Mouse (Mus musculus): ENCODE data around the gene Serpina3k. TPM values are rescaled to one million over a fixed set of nuclear protein-coding genes. Genes with fewer than 3 reads are reported as not detected.
"Not testable (repeated sequence)": the region's sequence is repeated elsewhere in the genome, so short reads cannot be mapped to it uniquely, and the experiment has no call there.

Serpina3k gene
- polyA plus RNA-seq, 1 experiment = not detected

DNA sequence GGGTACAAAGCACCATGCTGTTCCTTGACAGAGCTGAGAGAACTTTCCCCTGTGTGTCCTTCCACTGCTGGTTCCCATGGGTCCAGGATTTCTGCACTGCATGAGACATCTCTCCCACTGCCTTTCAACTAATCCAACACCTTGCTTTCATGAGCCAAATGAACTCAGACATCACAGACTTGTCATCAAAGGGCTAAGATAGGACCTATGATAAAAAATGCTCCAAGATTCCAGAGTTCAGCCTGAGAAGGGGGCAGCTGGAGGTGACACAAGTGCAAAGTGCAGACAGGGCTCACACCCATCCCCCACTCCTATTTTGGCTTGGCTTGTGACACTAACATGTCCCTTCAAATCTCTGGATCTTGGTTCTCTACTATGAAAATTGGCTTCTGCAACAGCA, 50.2 kb downstream of the Serpina3k start:
- no peak overlapping the region for H3K27ac ChIP-seq (ENCODE audit: insufficient read depth, low read depth, low read length)
- no peak overlapping the region for H3K4me3 ChIP-seq (ENCODE audit: insufficient read depth, low read length)
- H3K4me1 ChIP-seq (ENCODE audit: control insufficient read depth, insufficient read depth, low read length) = peaks cover 4% of the 10 kb centered on the region
- TF ChIP-seq POLR2A (IDR thresholded peaks at IDR 0.05; ENCODE audit: borderline replicate concordance, low read depth, low read length) (no peak), CTCF (IDR thresholded peaks at IDR 0.05; ENCODE audit: low read depth, low read length) (no peak)

DNA sequence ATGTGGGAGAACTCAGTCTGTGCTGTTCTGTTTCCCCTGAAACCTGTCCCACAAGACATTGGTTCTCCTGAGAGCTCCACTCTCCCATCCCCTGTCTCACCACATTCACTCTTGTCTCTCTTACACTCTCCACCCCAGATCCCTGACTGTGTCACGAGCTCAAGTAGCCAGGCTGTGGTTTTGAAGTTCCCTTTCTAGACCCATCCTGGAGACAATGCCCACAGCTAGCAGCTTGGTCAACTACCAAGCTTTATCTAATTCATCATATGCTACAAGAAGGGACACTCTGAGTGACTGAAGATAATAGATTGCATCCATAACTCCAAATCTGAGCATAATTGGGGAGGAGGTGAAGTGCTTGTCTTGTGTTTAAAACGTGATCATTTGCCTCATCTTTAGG, 52.8 kb downstream of the Serpina3k start:
- H3K4me3 ChIP-seq (ENCODE audit: insufficient read depth, low read length); H3K27ac ChIP-seq (ENCODE audit: insufficient read depth, low read depth, low read length); H3K4me1 ChIP-seq (ENCODE audit: control insufficient read depth, insufficient read depth, low read length): not testable (repeated sequence)

Other genes with a start within 250 kb of the Serpina3k start
- gene Serpina5, start 237.4 kb upstream of the Serpina3k start, polyA plus RNA-seq (2012; ENCODE audit: insufficient read depth, insufficient read length, missing spikeins) = not detected in 2 replicates
- not detected in 2 replicates for gene Serpina3a, start 225.8 kb upstream of the Serpina3k start, polyA plus RNA-seq (2012; ENCODE audit: insufficient read depth, insufficient read length, missing spikeins)
- not detected in 2 replicates for gene Serpina3b, start 210.5 kb upstream of the Serpina3k start, polyA plus RNA-seq (2012; ENCODE audit: insufficient read depth, insufficient read length, missing spikeins)
- not detected in 2 replicates for gene Serpina3c, start 184.6 kb upstream of the Serpina3k start, polyA plus RNA-seq (2012; ENCODE audit: insufficient read depth, insufficient read length, missing spikeins)
- not detected in 2 replicates for gene Serpina3f, start 123.9 kb upstream of the Serpina3k start, polyA plus RNA-seq (2012; ENCODE audit: insufficient read depth, insufficient read length, missing spikeins)
- 0.66 and 0.75 TPM in 2 replicates for gene Serpina3g, start 102.2 kb upstream of the Serpina3k start, polyA plus RNA-seq (2012; ENCODE audit: insufficient read depth, insufficient read length, missing spikeins)
- not detected in 2 replicates for gene Serpina3i, start 75.4 kb upstream of the Serpina3k start, polyA plus RNA-seq (2012; ENCODE audit: insufficient read depth, insufficient read length, missing spikeins)
- gene Serpina3j, start 23.9 kb upstream of the Serpina3k start, polyA plus RNA-seq (2012; ENCODE audit: insufficient read depth, insufficient read length, missing spikeins) = not detected in 2 replicates
- not detected in 2 replicates for gene Serpina3m, start within 50 bp of the Serpina3k start, polyA plus RNA-seq (2012; ENCODE audit: insufficient read depth, insufficient read length, missing spikeins)
- not detected in 2 replicates for gene Serpina3n, start 68.2 kb downstream of the Serpina3k start, polyA plus RNA-seq (2012; ENCODE audit: insufficient read depth, insufficient read length, missing spikeins)
- not detected in 2 replicates for gene Gsc, start 134.8 kb downstream of the Serpina3k start, polyA plus RNA-seq (2012; ENCODE audit: insufficient read depth, insufficient read length, missing spikeins)